Mouse (Mus musculus) hindbrain, postnatal 0 days (tissue): Measurements from ENCODE around the gene Ret. TPM values are rescaled to one million over a fixed set of nuclear protein-coding genes. Genes with fewer than 3 reads are reported as not detected.

Experiments used
- ATAC-seq: fragments of 200-750 bp; cut with Nextera tagmentation; 2 replicates; pipeline ENCODE4 v1.8.0; 2017; ENCODE audit warnings: mild to moderate bottlenecking, moderate TSS enrichment, moderate library complexity
- DNase-seq: peaks from one replicate; pipeline ENCODE4 v3.0.0-alpha.2; 2015; ENCODE audit warnings: low spot score
- H3K27ac ChIP-seq: fragments of 300-500 bp; sonication (generic); 2 replicates; pipeline ENCODE4 v1.5.1; 2014; ENCODE audit warnings: mild to moderate bottlenecking
- H3K27me3 ChIP-seq: fragments of 300-500 bp; sonication (generic); 2 replicates; pipeline ENCODE4 v1.6.1; 2014; ENCODE audit warnings: low read length, mixed read lengths; ENCODE audit not compliant: insufficient read depth
- H3K36me3 ChIP-seq: fragments of 300-500 bp; sonication (generic); 2 replicates; pipeline ENCODE4 v1.6.1; 2014; ENCODE audit warnings: low read length, mixed read lengths; ENCODE audit not compliant: insufficient read depth
- H3K4me1 ChIP-seq: fragments of 300-500 bp; sonication (generic); 2 replicates; pipeline ENCODE4 v1.6.1; 2014; ENCODE audit warnings: antibody characterized with exemption, low read length, mixed read lengths; ENCODE audit not compliant: insufficient read depth
- H3K4me2 ChIP-seq: fragments of 300-500 bp; sonication (generic); 2 replicates; pipeline ENCODE4 v1.6.1; 2014; ENCODE audit warnings: low read depth, mild to moderate bottlenecking, low read length, moderate library complexity, mixed read lengths
- H3K4me3 ChIP-seq: fragments of 300-500 bp; sonication (generic); 2 replicates; pipeline ENCODE4 v1.5.1; 2014; ENCODE audit warnings: low read length
- H3K9ac ChIP-seq: fragments of 300-500 bp; sonication (generic); replicated peaks from 2 replicates; pipeline ENCODE4 v1.6.1; 2014; ENCODE audit warnings: mild to moderate bottlenecking, low read length, moderate library complexity, mixed read lengths
- H3K9me3 ChIP-seq: fragments of 300-500 bp; sonication (generic); 2 replicates; pipeline ENCODE4 v1.6.1; 2016; ENCODE audit warnings: low read length, mixed read lengths
- CTCF ChIP-seq: IDR thresholded peaks from 2 replicates; pipeline ENCODE4 v1.5.1; 2016; ENCODE audit warnings: antibody characterized with exemption, control low read depth, low read depth
- WGBS: fragments of 180-500 bp; shearing (Covaris S2); extraction: QIAGEN DNeasy Blood & Tissue Kit; methylation state at CpG from one replicate; pipeline ENCODE4 v1.1.7; 2014; 5-methylcytosine and 5-hydroxymethylcytosine counted together
- polyA plus RNA-seq: library from polyadenylated mRNA; unstranded; fragments of >200 nt; fragmentation: Nextera tagmentation; extraction: Ambion mirVana; gene quantifications from 2 replicates; pipeline ENCODE4 v1.2.1, GENCODE M21; 2015
- total RNA-seq: library from RNA; depleted of rRNA; stranded (reverse); fragments of >200 nt; gene quantifications from 2 replicates; pipeline ENCODE4 v1.2.3, GENCODE M21; 2014; rRNA removed

The Ret gene
- total and polyA plus RNA-seq, 2 experiments from 2014 or later = 15.6 to 58.5 TPM

- Histone ChIP-seq H3K4me3 (no peak overlapping the region), H3K9ac (no peak overlapping the region), H3K9me3 (no peaks in the 10 kb centered on the region), H3K27me3 (no peaks in the 10 kb centered on the region), H3K27ac (no peak overlapping the region), H3K36me3 (peaks cover 10% of the 10 kb centered on the region; the same call in 1 of the 2 replicates), H3K4me2 (no peak overlapping the region), H3K4me1 (no peaks in the 10 kb centered on the region)
- ATAC-seq = no peak
- WGBS = 89% methylated on average over 6 of the region's 6 CpGs
- no peak for TF ChIP-seq CTCF
- DNase-seq = no peak
These were observed 69.6 kb downstream of the Ret start for GRCm38 (mm10) chr6:118127827-118128487.

DNA sequence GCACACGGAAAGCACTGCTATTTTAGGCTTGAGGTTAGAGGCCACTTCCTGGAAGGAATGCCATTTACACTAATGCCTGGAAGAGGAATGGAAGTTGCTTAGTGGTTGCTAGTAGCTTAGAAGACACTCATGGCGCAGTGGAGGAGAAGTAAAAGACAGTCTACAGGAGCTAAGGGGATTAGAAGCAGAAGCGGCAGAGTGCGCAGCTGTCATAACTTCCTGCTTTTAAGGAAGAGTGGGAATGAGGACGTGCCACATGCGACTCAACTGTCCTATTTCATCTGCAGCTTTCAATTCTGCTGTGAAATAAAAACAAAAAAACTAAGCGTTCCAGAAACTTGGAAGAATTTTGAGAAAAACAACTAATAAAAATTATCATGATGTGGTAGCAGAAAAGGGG lies 70.3 kb downstream of the Ret start:
- H3K4me2 ChIP-seq = no peak overlapping the region
- no peaks in the 10 kb centered on the region for H3K27me3 ChIP-seq
- no peaks in the 10 kb centered on the region for H3K4me1 ChIP-seq
- DNase-seq (no peak), ATAC-seq (no peak)
- TF ChIP-seq CTCF = no peak
- H3K9ac ChIP-seq = no peak overlapping the region
- no peaks in the 10 kb centered on the region for H3K9me3 ChIP-seq
- 88% methylated on average over 7 of the region's 7 CpGs for WGBS
- no peak overlapping the region for H3K27ac ChIP-seq
- H3K4me3 ChIP-seq = no peak overlapping the region
- H3K36me3 ChIP-seq = peaks cover 16% of the 10 kb centered on the region; the same call in 1 of the 2 replicates

DNA sequence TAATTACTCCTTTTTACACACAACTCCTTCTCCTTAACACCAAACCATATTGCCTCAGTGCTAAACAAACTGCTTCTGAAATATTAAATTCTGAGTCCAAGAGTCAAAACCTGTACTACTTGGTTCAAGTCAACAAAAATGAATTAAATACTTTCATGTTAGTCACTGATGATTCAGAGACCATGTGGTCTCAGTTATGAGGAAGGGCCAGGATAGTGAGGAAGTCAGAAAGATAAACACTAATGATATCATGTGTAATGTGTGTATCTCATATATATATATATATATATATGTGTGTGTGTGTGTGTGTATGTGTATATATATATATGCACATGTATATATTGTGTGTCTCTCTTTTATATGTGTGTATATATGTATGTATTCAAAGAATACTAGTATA lies 70.9 kb downstream of the Ret start:
- ATAC-seq = no peak
- DNase-seq = no peak
- no peak for TF ChIP-seq CTCF
- peaks cover 21% of the 10 kb centered on the region; the same call in 1 of the 2 replicates for H3K36me3 ChIP-seq
- H3K27me3 ChIP-seq = no peaks in the 10 kb centered on the region
- no peak overlapping the region for H3K27ac ChIP-seq
- no peak overlapping the region for H3K4me2 ChIP-seq
- H3K4me1 ChIP-seq = no peaks in the 10 kb centered on the region
- no peak overlapping the region for H3K9ac ChIP-seq
- H3K4me3 ChIP-seq = no peak overlapping the region
- no peaks in the 10 kb centered on the region for H3K9me3 ChIP-seq

- 100% methylated on average over 1 of the region's 1 CpGs for WGBS
- no peak overlapping the region for H3K9ac ChIP-seq
- no peak overlapping the region for H3K4me2 ChIP-seq
- H3K36me3 ChIP-seq = peaks cover 21% of the 10 kb centered on the region; the same call in 1 of the 2 replicates
- H3K4me3 ChIP-seq = no peak overlapping the region
- no peaks in the 10 kb centered on the region for H3K27me3 ChIP-seq
- H3K9me3 ChIP-seq = no peaks in the 10 kb centered on the region
- TF ChIP-seq CTCF = no peak
- no peak for DNase-seq
- no peak for ATAC-seq
- no peaks in the 10 kb centered on the region for H3K4me1 ChIP-seq
- no peak overlapping the region for H3K27ac ChIP-seq
These were observed 74.8 kb downstream of the Ret start for GRCm38 (mm10) chr6:118122767-118123166.

- Histone ChIP-seq H3K4me1 (no peaks in the 10 kb centered on the region), H3K9ac (no peak overlapping the region), H3K4me2 (no peak overlapping the region), H3K36me3 (peaks cover 18% of the 10 kb centered on the region; the same call in 1 of the 2 replicates), H3K9me3 (no peaks in the 10 kb centered on the region), H3K27ac (no peak overlapping the region), H3K4me3 (no peak overlapping the region), H3K27me3 (no peaks in the 10 kb centered on the region)
- DNase-seq = no peak
- TF ChIP-seq CTCF = peak; percentile 47
- ATAC-seq = no peak
- 68% methylated on average over 1 of the region's 1 CpGs for WGBS
These were observed 85.7 kb downstream of the Ret start for GRCm38 (mm10) chr6:118111810-118112209.

Other genes starting within 250 kb of the Ret start
- 12.5 and 14.3 TPM in 2 replicates for gene Rasgef1a, start 186.3 kb downstream of the Ret start, total RNA-seq
- 6.5 and 7.0 TPM in 2 replicates for gene Rasgef1a, start 186.3 kb downstream of the Ret start, polyA plus RNA-seq
- 7.2 and 11.2 TPM in 2 replicates for gene Csgalnact2, start 58.6 kb downstream of the Ret start, total RNA-seq
- gene Csgalnact2, start 58.6 kb downstream of the Ret start, polyA plus RNA-seq = 9.3 and 11.2 TPM in 2 replicates
- 11.4 and 16.8 TPM in 2 replicates for gene Bms1, start 221.8 kb upstream of the Ret start, total RNA-seq
- gene Bms1, start 221.8 kb upstream of the Ret start, polyA plus RNA-seq = 12.6 and 13.7 TPM in 2 replicates